ENCODE assay signal across 8 mouse cellular contexts in genomic region chr8:75034285-75034684, GRCm38 (mm10). TPM values are rescaled to one million over a fixed set of nuclear protein-coding genes. Genes with fewer than 3 reads are reported as not detected.
DNase-seq lines count a peak whose midpoint lies in the region; ATAC-seq and TF ChIP-seq lines count a peak whose summit lies in the region.

No protein-coding gene starts in this region.

- no peak for ATAC-seq in heart, embryonic 15.5 days (replicated peaks; ENCODE audit: insufficient number of reproducible peaks, insufficient read depth, low FRiP score, low read depth)
- no peak for ATAC-seq in forebrain, embryonic 15.5 days (replicated peaks)

- peaks cover 53% of the 10 kb centered on the region for H3K79me2 ChIP-seq in macrophage (ENCODE audit: inconsistent target)

- DNase-seq in heart, postnatal 25 days (ENCODE audit: low spot score), result no peak
- no peak for DNase-seq in ES-E14 (ENCODE audit: low read depth, low spot score)
- DNase-seq in adrenal gland, adult 18-20 months (ENCODE audit: low spot score in 2 of 2), result no peak
- DNase-seq in cerebellum, adult 8-10 months, result no peak
- no peak for DNase-seq in gastrocnemius, postnatal 4 days (ENCODE audit: low spot score in 2 of 2)

- peak overlapping the region; percentile 71 for H3K9ac ChIP-seq in heart, embryonic 15.5 days
- peak overlapping the region; percentile 81 for H3K9ac ChIP-seq in ES-E14 (ENCODE audit: insufficient read depth, low read depth, low read length, poor library complexity, severe bottlenecking)
- H3K9ac ChIP-seq in forebrain, embryonic 15.5 days (replicated peaks), result peak overlapping the region; percentile 46

- 2% methylated on average over 17 of the region's 17 CpGs for WGBS in heart, embryonic 15.5 days
- 2% methylated on average over 17 of the region's 17 CpGs for WGBS in forebrain, embryonic 15.5 days
- 0% methylated on average over 17 of the region's 17 CpGs for WGBS in macrophage (ENCODE audit: missing documents)

- intact Hi-C loops in heart, postnatal 25 days (cut with DNase I), result loop anchor here (5.0 kb wide), 1 partner anchor 42 kb away; the partner anchor contains the start of gene Hmgxb4

- H3K4me2 ChIP-seq in heart, embryonic 15.5 days, result peak overlapping the region; percentile 86
- peak overlapping the region; percentile 72 for H3K4me2 ChIP-seq in forebrain, embryonic 15.5 days (replicated peaks)

- peak overlapping the region; percentile 91 for H3K27ac ChIP-seq in heart, embryonic 15.5 days
- H3K27ac ChIP-seq in ES-E14 (ENCODE audit: insufficient read depth, low read depth, low read length, poor library complexity, severe bottlenecking) (peak overlapping the region; percentile 64), macrophage (peak overlapping the region; percentile 65)
- H3K27ac ChIP-seq in forebrain, embryonic 15.5 days (replicated peaks), result peak overlapping the region; percentile 50; the same call in 1 of the 2 replicates

- no peaks in the 10 kb centered on the region for H3K9me3 ChIP-seq in heart, embryonic 15.5 days (replicated peaks)
- no peaks in the 10 kb centered on the region for H3K9me3 ChIP-seq in ES-E14 (ENCODE audit: control insufficient read depth, insufficient read depth, low read depth, low read length)
- H3K9me3 ChIP-seq in forebrain, embryonic 15.5 days, result no peaks in the 10 kb centered on the region

- peaks cover 15% of the 10 kb centered on the region; the same call in 1 of the 2 replicates for H3K36me3 ChIP-seq in heart, embryonic 15.5 days
- H3K36me3 ChIP-seq in ES-E14 (ENCODE audit: control insufficient read depth, insufficient read depth, low read length, poor library complexity, severe bottlenecking) (peaks cover 18% of the 10 kb centered on the region), macrophage (ENCODE audit: inconsistent target) (peaks cover 7% of the 10 kb centered on the region; the same call in 1 of the 2 replicates)
- H3K36me3 ChIP-seq in forebrain, embryonic 15.5 days, result peaks cover 12% of the 10 kb centered on the region

- H3K4me3 ChIP-seq in heart, embryonic 15.5 days, result peak overlapping the region; percentile 78
- peak overlapping the region; percentile 77 to 91 for H3K4me3 ChIP-seq in ES-E14 (ENCODE audit: insufficient read depth in 1 of 2, low read depth in 1 of 2, low read length in 2 of 2, poor library complexity in 1 of 2, severe bottlenecking in 1 of 2)
- H3K4me3 ChIP-seq in forebrain, embryonic 15.5 days, result peak overlapping the region; percentile 73
- H3K4me3 ChIP-seq in macrophage (ENCODE audit: inconsistent target), result peak overlapping the region; percentile 80

- H3K4me1 ChIP-seq in heart, embryonic 15.5 days (replicated peaks), result peaks cover 41% of the 10 kb centered on the region
- peaks cover 4 to 15% of the 10 kb centered on the region in 2 experiments for H3K4me1 ChIP-seq in ES-E14 (ENCODE audit: control insufficient read depth in 2 of 2, insufficient read depth in 2 of 2, low read length in 2 of 2, poor library complexity in 1 of 2)
- H3K4me1 ChIP-seq in forebrain, embryonic 15.5 days, result peaks cover 12% of the 10 kb centered on the region

- in situ Hi-C loops in ES-E14 (cut with MboI; ENCODE audit: low sequenced_read_pairs in 2 of 2, unreplicated experiment in 2 of 2), result no loop called here

- H3K27me3 ChIP-seq in heart, embryonic 15.5 days, result no peaks in the 10 kb centered on the region
- H3K27me3 ChIP-seq in forebrain, embryonic 15.5 days, result no peaks in the 10 kb centered on the region

TF ChIP-seq in ES-E14, 5 proteins besides CTCF, POLR2A, EP300 and RAD21:
- TF ChIP-seq HCFC1 (IDR thresholded peaks at IDR 0.05; ENCODE audit: borderline replicate concordance, insufficient read depth, low read length) (no peak), CHD2 (IDR thresholded peaks at IDR 0.05; ENCODE audit: low read depth, low read length) (no peak), MAFK (IDR thresholded peaks at IDR 0.05; ENCODE audit: insufficient read depth, low read depth, low read length) (no peak), ZNF384 (IDR thresholded peaks at IDR 0.05; ENCODE audit: low read depth, low read length) (no peak), ZC3H11A (IDR thresholded peaks at IDR 0.05; ENCODE audit: borderline replicate concordance, low read depth, low read length) (no peak)

RNA-seq across cellular contexts. Expression of gene Tom1, which starts 0.8 kb away (rescaled TPM):
- polyA plus RNA-seq in heart, embryonic 15.5 days (2015; fragmentation: Nextera tagmentation; extraction: Ambion mirVana), result 41.3 and 46.9 TPM in 2 replicates
- total RNA-seq in heart, postnatal 25 days (2021), result 10 to 100 TPM; 56.2 to 63.1 TPM
- total RNA-seq in ES-E14 (2012; rRNA removed), result 24.5 and 24.7 TPM in 2 replicates
- 14.4 and 20.7 TPM in 2 replicates for polyA plus RNA-seq in forebrain, embryonic 15.5 days (2015; fragmentation: Nextera tagmentation; extraction: Ambion mirVana)
- 10 to 100 TPM; 16.2 to 96.7 (median 44.4) TPM for total RNA-seq in macrophage (2018; cell fraction: chromatin; rRNA removed)
- 10 to 100 TPM; 46.0 to 91.8 (median 68.1) TPM for total RNA-seq in macrophage (2018; cell fraction: cytosol; rRNA removed)
- 100 to 1,000 TPM in 1 of 26 experiments, 10 to 100 TPM in 25; 33.0 to 102 (median 52.5) TPM for total RNA-seq in macrophage (2018; cell fraction: nucleus; rRNA removed)
- polyA plus RNA-seq in macrophage (2018), result 56.0 to 178 TPM (median 76.1 TPM) in 3 replicates
- total RNA-seq in adrenal gland, adult 18-20 months (2021), result 10 to 100 TPM; 40.8 to 46.1 TPM
- total RNA-seq in gastrocnemius, postnatal 4 days (2021), result 10 to 100 TPM; 61.9 to 63.4 TPM

RNA-seq across cellular contexts. Expression of gene Hmgxb4, which starts 41.1 kb away (rescaled TPM):
- 18.2 and 18.3 TPM in 2 replicates for polyA plus RNA-seq in heart, embryonic 15.5 days (2015; fragmentation: Nextera tagmentation; extraction: Ambion mirVana)
- 10 to 100 TPM; 12.4 to 16.3 TPM for total RNA-seq in heart, postnatal 25 days (2021)
- 66.5 and 75.4 TPM in 2 replicates for total RNA-seq in ES-E14 (2012; rRNA removed)
- 46.2 and 49.1 TPM in 2 replicates for polyA plus RNA-seq in forebrain, embryonic 15.5 days (2015; fragmentation: Nextera tagmentation; extraction: Ambion mirVana)
- total RNA-seq in macrophage (2018; cell fraction: chromatin; rRNA removed), result 10 to 100 TPM; 22.5 to 96.8 (median 50.7) TPM
- total RNA-seq in macrophage (2018; cell fraction: cytosol; rRNA removed), result 10 to 100 TPM in 24 of 26 experiments, 1 to 10 TPM in 2; 9.2 to 23.1 (median 17.0) TPM
- 10 to 100 TPM; 14.7 to 69.1 (median 26.2) TPM for total RNA-seq in macrophage (2018; cell fraction: nucleus; rRNA removed)
- 16.4 to 22.5 TPM (median 19.4 TPM) in 3 replicates for polyA plus RNA-seq in macrophage (2018)
- total RNA-seq in adrenal gland, adult 18-20 months (2021), result 10 to 100 TPM; 17.4 to 20.6 TPM
- 10 to 100 TPM; 20.2 to 20.7 TPM for total RNA-seq in gastrocnemius, postnatal 4 days (2021)

RNA-seq across cellular contexts. Expression of gene Hmox1, which starts 59.1 kb away (rescaled TPM):
- polyA plus RNA-seq in heart, embryonic 15.5 days (2015; fragmentation: Nextera tagmentation; extraction: Ambion mirVana), result 16.3 and 23.6 TPM in 2 replicates
- total RNA-seq in heart, postnatal 25 days (2021), result 10 to 100 TPM in 1 of 2 experiments, 1 to 10 TPM in 1; 7.9 to 10.4 TPM
- 111 and 124 TPM in 2 replicates for total RNA-seq in ES-E14 (2012; rRNA removed)
- 8.4 and 9.1 TPM in 2 replicates for polyA plus RNA-seq in forebrain, embryonic 15.5 days (2015; fragmentation: Nextera tagmentation; extraction: Ambion mirVana)
- total RNA-seq in macrophage (2018; cell fraction: chromatin; rRNA removed), result 100 to 1,000 TPM in 1 of 26 experiments, 10 to 100 TPM in 23, 1 to 10 TPM in 2; 7.0 to 111 (median 46.5) TPM
- total RNA-seq in macrophage (2018; cell fraction: cytosol; rRNA removed), result 100 to 1,000 TPM; 239 to 513 (median 404) TPM
- total RNA-seq in macrophage (2018; cell fraction: nucleus; rRNA removed), result 100 to 1,000 TPM in 19 of 26 experiments, 10 to 100 TPM in 7; 26.8 to 387 (median 119) TPM
- 364 to 915 TPM (median 701 TPM) in 3 replicates for polyA plus RNA-seq in macrophage (2018)
- total RNA-seq in adrenal gland, adult 18-20 months (2021), result 100 to 1,000 TPM in 1 of 2 experiments, 10 to 100 TPM in 1; 66.8 to 386 TPM
- total RNA-seq in gastrocnemius, postnatal 4 days (2021), result 10 to 100 TPM; 32.6 to 33.4 TPM
